Mouse (Mus musculus) hindbrain, embryonic 10.5 days (tissue): ENCODE data around the gene Rhoj. TPM values are rescaled to one million over a fixed set of nuclear protein-coding genes. Genes with fewer than 3 reads are reported as not detected.
"Not testable (repeated sequence)": the region's sequence is repeated elsewhere in the genome, so short reads cannot be mapped to it uniquely, and the experiment has no call there.

Experiments
- DNase-seq: peaks from one replicate; pipeline ENCODE4 v3.0.0-alpha.2; 2017; ENCODE audit warnings: low spot score
- H3K27ac ChIP-seq: fragments of 300-500 bp; sonication (generic); 2 replicates; pipeline ENCODE4 v1.5.1; 2016; ENCODE audit warnings: mild to moderate bottlenecking, moderate library complexity
- H3K27me3 ChIP-seq: fragments of 300-500 bp; sonication (generic); 2 replicates; pipeline ENCODE4 v1.6.1; 2016; ENCODE audit warnings: mild to moderate bottlenecking; ENCODE audit not compliant: poor library complexity, insufficient read depth, severe bottlenecking
- H3K36me3 ChIP-seq: fragments of 300-500 bp; sonication (generic); 2 replicates; pipeline ENCODE4 v1.6.1; 2016; ENCODE audit warnings: mild to moderate bottlenecking, moderate library complexity
- H3K4me1 ChIP-seq: fragments of 300-500 bp; sonication (generic); replicated peaks from 2 replicates; pipeline ENCODE4 v1.6.1; 2016; ENCODE audit warnings: mild to moderate bottlenecking
- H3K4me3 ChIP-seq: fragments of 300-500 bp; sonication (generic); 2 replicates; pipeline ENCODE4 v1.5.1; 2016; ENCODE audit warnings: mild to moderate bottlenecking, moderate library complexity
- H3K9me3 ChIP-seq: fragments of 300-500 bp; sonication (generic); 2 replicates; pipeline ENCODE4 v1.6.1; 2016; ENCODE audit warnings: mild to moderate bottlenecking, moderate library complexity
- WGBS: fragments of 180-500 bp; shearing (Covaris S2); methylation state at CpG from one replicate; pipeline ENCODE4 v1.1.7; 2016; 5-methylcytosine and 5-hydroxymethylcytosine counted together
- polyA plus RNA-seq: library from polyadenylated mRNA; unstranded; fragments of >200 nt; fragmentation: Nextera tagmentation; extraction: Ambion mirVana; gene quantifications from 2 replicates; pipeline ENCODE4 v1.2.1, GENCODE M21; 2016

The Rhoj gene
- polyA plus RNA-seq, 1 experiment from 2014 or later, result 28.0 TPM

- 92% methylated on average over 4 of the region's 4 CpGs for WGBS
- Histone ChIP-seq H3K9me3 (no peaks in the 10 kb centered on the region), H3K27me3 (no peaks in the 10 kb centered on the region), H3K36me3 (no peaks in the 10 kb centered on the region), H3K4me3 (no peak overlapping the region), H3K27ac (no peak overlapping the region), H3K4me1 (no peaks in the 10 kb centered on the region)
- DNase-seq, result no peak
Observed at GRCm38 (mm10) chr12:75424817-75425216, 116.7 kb downstream of the Rhoj start.

- Histone ChIP-seq H3K9me3 (no peaks in the 10 kb centered on the region), H3K27ac (no peak overlapping the region), H3K27me3 (no peaks in the 10 kb centered on the region), H3K36me3 (no peaks in the 10 kb centered on the region), H3K4me1 (no peaks in the 10 kb centered on the region), H3K4me3 (no peak overlapping the region)
- no peak for DNase-seq
- 86% methylated on average over 7 of the region's 7 CpGs for WGBS
Observed at GRCm38 (mm10) chr12:75425882-75426281, 117.8 kb downstream of the Rhoj start.

- Histone ChIP-seq H3K4me1 (no peaks in the 10 kb centered on the region), H3K36me3 (no peaks in the 10 kb centered on the region), H3K4me3 (no peak overlapping the region), H3K9me3 (no peaks in the 10 kb centered on the region), H3K27me3 (no peaks in the 10 kb centered on the region), H3K27ac (no peak overlapping the region)
- DNase-seq, result no peak
- WGBS, result 88% methylated on average over 6 of the region's 6 CpGs
Observed at GRCm38 (mm10) chr12:75428719-75429118, 120.6 kb downstream of the Rhoj start.

- 93% methylated on average over 1 of the region's 1 CpGs for WGBS
- no peak for DNase-seq
- Histone ChIP-seq H3K27ac (no peak overlapping the region), H3K9me3 (no peaks in the 10 kb centered on the region), H3K4me1 (no peaks in the 10 kb centered on the region), H3K4me3 (no peak overlapping the region), H3K36me3 (no peaks in the 10 kb centered on the region), H3K27me3 (no peaks in the 10 kb centered on the region)
Observed at GRCm38 (mm10) chr12:75429685-75430396, 121.7 kb downstream of the Rhoj start.

GRCm38 (mm10) chr12:75432400-75432799, 124.3 kb downstream of the Rhoj start:
- not testable (repeated sequence) for DNase-seq, H3K36me3 ChIP-seq, H3K4me1 ChIP-seq, H3K27me3 ChIP-seq, H3K4me3 ChIP-seq, H3K27ac ChIP-seq, H3K9me3 ChIP-seq
- 85% methylated on average over 6 of the region's 6 CpGs for WGBS

- WGBS, result 92% methylated on average over 7 of the region's 7 CpGs
- H3K27me3 ChIP-seq, result no peaks in the 10 kb centered on the region
- H3K36me3 ChIP-seq, result peaks cover 26% of the 10 kb centered on the region
- H3K4me3 ChIP-seq, result no peak overlapping the region
- no peak for DNase-seq
- no peaks in the 10 kb centered on the region for H3K4me1 ChIP-seq
- no peaks in the 10 kb centered on the region for H3K9me3 ChIP-seq
- no peak overlapping the region for H3K27ac ChIP-seq
Observed at GRCm38 (mm10) chr12:75446245-75446644, 138.1 kb downstream of the Rhoj start.

- DNase-seq, result no peak
- no peaks in the 10 kb centered on the region for H3K4me1 ChIP-seq
- WGBS, result 91% methylated on average over 5 of the region's 5 CpGs
- no peak overlapping the region for H3K27ac ChIP-seq
- H3K9me3 ChIP-seq, result no peaks in the 10 kb centered on the region
- H3K27me3 ChIP-seq, result no peaks in the 10 kb centered on the region
- peaks cover 53% of the 10 kb centered on the region for H3K36me3 ChIP-seq
- no peak overlapping the region for H3K4me3 ChIP-seq
Observed at GRCm38 (mm10) chr12:75448921-75449320, 140.8 kb downstream of the Rhoj start.

- Histone ChIP-seq H3K4me3 (no peak overlapping the region), H3K27me3 (no peaks in the 10 kb centered on the region), H3K36me3 (peaks cover 54% of the 10 kb centered on the region), H3K4me1 (no peaks in the 10 kb centered on the region), H3K9me3 (no peaks in the 10 kb centered on the region), H3K27ac (no peak overlapping the region)
- 79% methylated on average over 6 of the region's 6 CpGs for WGBS
- DNase-seq, result no peak
Observed at GRCm38 (mm10) chr12:75449475-75449966, 141.4 kb downstream of the Rhoj start.

GRCm38 (mm10) chr12:75450011-75450410, 141.9 kb downstream of the Rhoj start:
- H3K4me3 ChIP-seq, result no peak overlapping the region
- no peaks in the 10 kb centered on the region for H3K9me3 ChIP-seq
- no peaks in the 10 kb centered on the region for H3K4me1 ChIP-seq
- 81% methylated on average over 14 of the region's 14 CpGs for whole genome bisulfite sequencing
- H3K27ac ChIP-seq, result no peak overlapping the region
- H3K36me3 ChIP-seq, result peaks cover 56% of the 10 kb centered on the region
- H3K27me3 ChIP-seq, result no peaks in the 10 kb centered on the region
- no peak for DNase-seq

GRCm38 (mm10) chr12:75450592-75450991, 142.5 kb downstream of the Rhoj start:
- 95% methylated on average over 8 of the region's 8 CpGs for WGBS
- Histone ChIP-seq H3K4me1 (no peaks in the 10 kb centered on the region), H3K36me3 (peaks cover 61% of the 10 kb centered on the region), H3K4me3 (no peak overlapping the region), H3K27ac (no peak overlapping the region), H3K27me3 (no peaks in the 10 kb centered on the region), H3K9me3 (no peaks in the 10 kb centered on the region)
- no peak for DNase-seq

Other genes starting within 250 kb of the Rhoj start
- 0.30 and 0.46 TPM in 2 replicates for gene Kcnh5, start 131.0 kb upstream of the Rhoj start, polyA plus RNA-seq
- gene Gphb5, start 108.5 kb downstream of the Rhoj start, polyA plus RNA-seq, result not detected in 2 replicates